Mouse (Mus musculus) megakaryocyte, adult 5-6 weeks (primary cell): ENCODE measurements around the gene Hoxb5. TPM values are rescaled to one million over a fixed set of nuclear protein-coding genes. Genes with fewer than 3 reads are reported as not detected.
A peak's percentile ranks its signal among the peaks of the same experiment; 100 is the strongest.

Experiments
- ATAC-seq: 2 replicates; pipeline ENCODE4 v1.8.0; 2016; ENCODE audit warnings: mild to moderate bottlenecking, inconsistent platforms; ENCODE audit not compliant: poor library complexity, severe bottlenecking
- total RNA-seq, 2 experiments: library from RNA; stranded (forward) in 1 of 2; stranded (reverse) in 1 of 2; fragments of 153-499, 151-499 nt in 1 of 2; fragments of 221-1000, 200-1000 nt in 1 of 2; gene quantifications; 2 replicates each; pipeline versions ENCODE4 v1.2.3 to v1.2.4; 2015 to 2017

Gene Hoxb5
- total RNA-seq, 2 experiments from 2014 or later: not detected

- no peak for ATAC-seq
These were observed 16.3 kb upstream of the Hoxb5 start for GRCm38 (mm10) chr11:96286739-96287385.

- no peak for ATAC-seq
These were observed 15.7 kb upstream of the Hoxb5 start for GRCm38 (mm10) chr11:96287411-96287810.

- ATAC-seq: no peak
These were observed 14.5 kb upstream of the Hoxb5 start for GRCm38 (mm10) chr11:96288455-96289221.

- ATAC-seq: no peak
These were observed 13.8 kb upstream of the Hoxb5 start for GRCm38 (mm10) chr11:96289293-96289692.

GRCm38 (mm10) chr11:96289837-96290236 is 13.3 kb upstream of the Hoxb5 start:
- ATAC-seq: no peak

- no peak for ATAC-seq
These were observed 12.3 kb upstream of the Hoxb5 start for GRCm38 (mm10) chr11:96290705-96291355.

- no peak for ATAC-seq
These were observed 11.2 kb upstream of the Hoxb5 start, which contains the start of gene Hoxb6 for GRCm38 (mm10) chr11:96291681-96292564. TSS of gene Hoxb6 (plus strand) at chr11:96292476.

GRCm38 (mm10) chr11:96292565-96293301 is 10.4 kb upstream of the Hoxb5 start:
- ATAC-seq: no peak

GRCm38 (mm10) chr11:96293302-96293921 is 9.7 kb upstream of the Hoxb5 start:
- no peak for ATAC-seq

- ATAC-seq: peak; percentile 70
These were observed 8.7 kb upstream of the Hoxb5 start for GRCm38 (mm10) chr11:96294245-96295091.

- ATAC-seq: peak; percentile 18; the same call in 1 of the 2 replicates
These were observed 7.9 kb upstream of the Hoxb5 start for GRCm38 (mm10) chr11:96295092-96295835.

- ATAC-seq: no peak
These were observed 6.1 kb upstream of the Hoxb5 start for GRCm38 (mm10) chr11:96296997-96297396.

- ATAC-seq: no peak
These were observed 5.7 kb upstream of the Hoxb5 start for GRCm38 (mm10) chr11:96297428-96297827.

GRCm38 (mm10) chr11:96297968-96298635 is 5.0 kb upstream of the Hoxb5 start:
- no peak for ATAC-seq

- no peak for ATAC-seq
These were observed 4.1 kb upstream of the Hoxb5 start for GRCm38 (mm10) chr11:96298895-96299667.

GRCm38 (mm10) chr11:96299781-96300180 is 3.4 kb upstream of the Hoxb5 start:
- no peak for ATAC-seq
